Mouse (Mus musculus) cerebellum, postnatal 36 days (tissue): ENCODE results near the gene Naif1.

Experiments
- DNase-seq, 2 experiments: peaks; one replicate each; pipeline ENCODE4 v3.0.0; 2021 to 2022; ENCODE audit warnings: mixed read lengths in 2 of 2

The Naif1 gene

DNA sequence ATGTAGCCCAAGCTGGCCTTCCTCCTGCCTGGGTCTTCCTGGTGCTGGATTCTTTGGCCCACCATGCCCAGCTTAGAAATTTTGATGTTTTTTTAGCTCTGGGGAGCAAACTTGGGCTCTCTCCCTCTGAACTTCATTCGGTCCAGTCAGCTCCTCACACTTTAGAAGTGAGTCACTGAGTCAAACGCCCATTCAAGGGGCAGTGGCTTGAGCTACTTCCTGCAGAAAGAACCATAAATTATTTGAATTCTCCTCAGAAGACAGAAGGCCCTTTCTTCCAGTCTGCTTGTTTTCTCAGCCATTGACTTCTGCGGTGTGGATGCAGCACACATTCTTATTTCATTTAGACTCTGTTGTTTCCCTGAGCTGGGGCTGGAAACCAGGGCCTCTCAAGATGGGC is 53.3 kb downstream of the Naif1 start:
- DNase-seq: no peak

DNA sequence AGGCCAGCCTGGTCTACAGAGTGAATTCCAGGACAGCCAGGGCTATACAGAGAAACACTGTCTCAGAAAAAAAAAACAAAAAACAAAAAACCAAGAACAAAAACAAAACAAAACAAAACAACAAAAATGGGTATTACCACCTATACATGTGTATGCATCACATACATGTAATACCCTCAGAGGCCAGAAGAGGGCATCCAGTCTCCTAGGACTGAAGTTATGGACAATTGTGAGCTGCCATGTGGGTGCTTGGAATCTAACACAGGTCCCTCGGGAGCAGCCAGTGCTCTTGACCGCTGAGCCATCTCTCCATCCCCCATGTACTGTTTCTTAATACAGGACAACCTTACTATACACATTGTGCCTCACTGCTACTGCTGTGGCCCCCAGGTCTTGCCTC is 55.3 kb downstream of the Naif1 start:
- no peak for DNase-seq
